Mouse (Mus musculus) forebrain, embryonic 14.5 days (tissue): Measurements from ENCODE around the gene Ssu2. TPM values are rescaled to one million over a fixed set of nuclear protein-coding genes. Genes with fewer than 3 reads are reported as not detected.

Experiments
- polyA plus RNA-seq: library from polyadenylated mRNA; unstranded; fragments of >200 nt; fragmentation: Nextera tagmentation; extraction: Ambion mirVana; gene quantifications from 2 replicates; pipeline ENCODE4 v1.2.1, GENCODE M21; 2014

The Ssu2 gene
- polyA plus RNA-seq, 1 experiment from 2014 or later: 0.11 TPM

Other genes starting within 250 kb of the Ssu2 start
- gene Lmcd1, start 114.3 kb downstream of the Ssu2 start, polyA plus RNA-seq: 16.2 and 16.7 TPM in 2 replicates
- gene Cav3, start 71.5 kb upstream of the Ssu2 start, polyA plus RNA-seq: not detected in 2 replicates
- 0.39 and 0.70 TPM in 2 replicates for gene Oxtr, start 101.9 kb upstream of the Ssu2 start, polyA plus RNA-seq